Mouse (Mus musculus): ENCODE measurements around the gene Hspa12b.
"Not testable (repeated sequence)": the region's sequence is repeated elsewhere in the genome, so short reads cannot be mapped to it uniquely, and the experiment has no call there.

The Hspa12b gene

DNA sequence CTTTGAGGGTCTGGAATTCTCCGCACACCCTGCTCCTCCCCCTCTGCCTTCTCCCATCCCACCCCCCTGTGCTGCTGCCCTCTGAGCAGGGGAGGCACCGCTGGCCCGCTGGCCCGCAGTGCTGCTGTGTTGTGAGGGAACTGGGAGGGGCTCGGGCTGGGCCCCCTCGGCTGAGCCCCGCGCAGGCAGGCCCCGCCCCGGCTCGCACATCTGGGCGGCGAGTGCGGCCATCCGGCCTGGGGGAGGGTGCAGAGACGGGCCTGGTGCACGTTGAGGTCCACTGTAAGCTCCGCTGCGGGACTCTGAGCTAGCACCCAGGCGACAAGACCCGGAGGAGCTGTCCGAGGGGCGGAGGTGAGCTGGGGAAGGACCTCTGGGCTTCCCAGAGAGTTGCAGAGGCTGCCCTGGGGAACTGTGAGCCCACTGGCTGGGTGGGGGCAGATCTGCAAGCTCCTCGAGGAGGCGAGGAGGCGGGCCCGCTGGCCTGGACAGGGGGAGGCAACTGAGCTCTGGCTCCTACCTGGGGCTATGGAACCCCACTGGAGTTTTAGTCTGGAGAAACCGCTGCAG is at the start of gene Hspa12b:
TSS of gene Hspa12b (plus strand) at position 120 of the 570 bp plus-strand sequence.
- in situ Hi-C loops (cut with MboI) = no loop called here

GRCm38 (mm10) chr2:131080507-131080906 is 46.6 kb upstream of the Hspa12b start:
- in situ Hi-C loops (cut with MboI) = no loop called here

DNA sequence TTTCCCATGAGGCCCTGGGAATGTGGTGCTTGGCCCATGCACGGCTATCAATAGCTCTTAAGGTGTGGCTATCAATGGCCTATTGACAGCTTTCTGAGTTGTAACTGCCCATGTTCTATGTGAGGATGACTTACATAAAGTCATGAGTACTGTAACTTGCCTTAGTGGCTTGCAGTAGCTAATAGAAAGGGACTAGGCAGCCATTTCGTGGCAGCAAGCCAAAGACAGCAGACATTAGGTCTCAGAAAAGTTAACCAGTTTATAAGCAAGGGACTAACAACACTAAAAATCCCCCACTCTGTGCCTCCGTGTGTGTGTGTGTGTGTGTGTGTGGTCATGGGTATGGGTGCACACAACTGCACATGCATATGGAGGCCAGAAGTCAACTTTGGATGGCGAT is 42.9 kb upstream of the Hspa12b start:
- in situ Hi-C loops (cut with MboI) = no loop called here

DNA sequence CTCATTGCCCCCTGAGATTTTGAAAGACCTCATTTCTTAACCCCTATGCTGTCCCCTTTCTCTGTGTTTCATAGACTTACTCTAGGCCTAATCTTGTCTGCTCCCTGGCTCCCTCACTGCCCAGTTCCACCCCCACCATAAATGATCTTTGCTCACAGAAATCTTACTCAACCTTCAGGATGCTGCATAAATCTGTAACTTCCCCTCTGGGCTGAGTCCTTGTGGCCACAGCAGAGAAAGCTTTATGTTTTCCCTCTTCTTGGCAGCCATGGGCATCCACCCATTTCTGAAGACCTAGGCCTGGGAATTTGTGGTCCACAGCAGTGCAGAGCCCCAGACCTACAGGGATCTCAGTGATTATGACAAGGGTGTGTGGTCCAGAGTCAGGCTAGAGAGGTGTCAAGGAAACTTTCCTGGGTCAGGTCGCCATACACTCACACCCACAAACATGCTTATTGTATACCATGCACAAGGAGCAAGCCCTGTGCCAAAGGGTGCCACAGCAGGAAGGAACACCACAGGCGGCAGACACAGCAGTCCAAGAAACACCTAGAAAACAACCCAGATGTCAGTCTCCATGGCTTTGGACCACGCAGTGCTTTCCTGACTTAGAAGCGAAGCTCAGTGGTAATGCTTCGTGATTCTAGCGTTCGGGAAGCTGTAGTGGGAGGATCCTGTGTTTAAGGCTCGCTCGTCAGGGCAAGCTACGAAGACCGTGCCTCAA is 40.3 kb upstream of the Hspa12b start, which contains the start of gene Siglec1:
TSS of gene Siglec1 (minus strand) at position 99 of the 724 bp plus-strand sequence.
- in situ Hi-C loops (cut with MboI) = no loop called here

DNA sequence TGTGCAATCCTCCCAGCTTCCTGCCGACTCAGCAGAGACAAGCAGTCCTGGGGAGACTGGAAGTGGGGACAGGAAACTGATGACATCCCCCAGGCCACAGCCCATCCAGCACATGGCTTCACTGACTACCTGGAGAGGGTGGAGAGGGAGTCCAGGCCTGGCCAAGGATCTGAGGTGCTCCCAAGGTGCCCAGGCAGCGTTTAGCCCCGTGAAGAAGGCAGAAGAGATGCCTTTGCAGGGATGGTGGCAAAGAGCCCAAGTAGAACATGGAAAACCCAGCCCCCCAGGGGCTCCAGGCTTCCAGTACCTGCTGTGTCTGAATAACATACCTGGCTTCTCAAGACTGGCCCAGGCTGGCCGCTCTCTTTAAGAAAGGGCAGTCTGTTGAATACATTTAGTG is 38.5 kb upstream of the Hspa12b start:
- in situ Hi-C loops (cut with MboI) = no loop called here

- in situ Hi-C loops (cut with MboI) = no loop called here
Measured at GRCm38 (mm10) chr2:131089634-131090033, 37.4 kb upstream of the Hspa12b start.

DNA sequence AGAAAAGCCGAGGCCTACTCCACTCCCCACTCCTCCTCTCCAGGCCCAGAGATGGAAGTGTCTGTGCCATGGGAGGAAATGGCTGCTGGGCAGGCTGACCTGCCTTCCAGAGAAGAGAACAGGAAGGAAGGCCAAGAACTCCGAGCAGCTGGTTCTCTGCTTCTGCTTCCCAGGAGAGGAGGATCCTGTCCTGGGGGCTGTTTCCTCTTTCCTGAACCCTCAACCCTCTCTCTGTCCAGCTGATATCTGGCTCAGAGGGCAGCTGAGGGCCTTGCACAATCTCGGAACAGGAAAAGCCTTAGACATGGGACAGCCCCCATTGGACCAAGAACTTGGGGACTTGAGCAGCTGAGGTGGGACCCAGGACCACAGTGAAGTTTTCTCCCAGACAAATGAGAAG is 36.2 kb upstream of the Hspa12b start:
- in situ Hi-C loops (cut with MboI) = no loop called here

DNA sequence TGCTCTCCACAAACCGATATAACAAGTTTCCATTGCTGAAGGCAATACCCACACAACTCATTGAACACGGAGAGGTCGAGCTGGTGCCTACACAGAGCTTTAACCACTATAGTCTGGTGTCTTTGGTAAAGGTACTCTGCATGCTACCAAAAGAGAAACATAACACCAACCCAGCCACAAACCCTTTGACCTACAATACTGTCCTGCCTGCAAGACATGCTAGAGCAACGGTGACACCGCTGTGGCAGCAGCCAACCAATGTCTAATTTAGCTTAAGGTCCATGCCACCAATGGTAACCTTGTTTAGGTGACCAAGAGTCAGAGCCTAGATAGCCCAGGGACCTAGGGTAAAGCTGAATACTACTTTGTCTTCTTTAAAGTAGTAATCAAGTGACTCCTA is 33.5 kb upstream of the Hspa12b start:
- in situ Hi-C loops (cut with MboI) = no loop called here

DNA sequence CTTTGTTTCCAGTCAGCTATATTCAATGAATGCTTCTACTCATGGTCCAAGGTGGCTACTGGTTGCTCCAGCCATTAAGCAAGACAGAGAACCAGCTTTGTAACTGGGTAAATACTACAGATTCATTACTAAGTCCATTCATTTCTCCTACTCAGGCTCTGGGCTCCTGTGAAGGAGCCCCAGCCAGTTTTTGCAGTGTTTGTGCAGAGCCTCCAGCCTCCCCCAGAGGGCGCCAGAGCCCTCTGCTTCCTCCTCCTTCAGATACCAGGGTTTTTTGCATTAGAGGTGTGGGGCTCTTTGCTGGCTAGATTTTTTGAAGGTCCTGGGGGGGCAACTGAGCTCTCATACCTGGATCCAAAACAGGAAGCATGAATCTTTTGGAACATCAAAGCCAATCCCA is 32.3 kb upstream of the Hspa12b start:
- in situ Hi-C loops (cut with MboI) = loop anchor here (5.0 kb wide), 1 partner anchor 157 kb away; no protein-coding TSS in a partner anchor

- in situ Hi-C loops (cut with MboI) = loop anchor here (5.0 kb wide), 1 partner anchor 156 kb away; no protein-coding TSS in a partner anchor
Measured at GRCm38 (mm10) chr2:131096101-131096795, 30.8 kb upstream of the Hspa12b start.

DNA sequence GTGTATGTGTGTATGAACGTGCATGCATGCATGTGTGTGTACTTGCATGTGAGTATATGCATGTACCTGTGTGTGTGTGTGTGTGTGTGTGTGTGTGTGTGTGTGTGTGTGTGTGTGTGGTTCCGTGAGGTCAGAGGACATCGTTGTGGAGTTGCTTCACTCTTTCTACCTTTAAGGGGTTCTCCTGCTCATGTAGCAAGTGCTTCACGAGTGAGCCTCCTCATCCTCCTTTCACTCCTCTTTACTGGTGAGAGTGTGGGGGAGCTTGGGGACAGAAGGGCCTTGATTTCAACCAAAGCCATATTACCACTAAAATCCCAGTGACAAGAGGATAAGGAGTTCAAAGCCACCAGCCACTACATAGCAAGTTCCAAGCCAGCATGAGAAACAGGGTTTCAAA is 30.0 kb upstream of the Hspa12b start:
- in situ Hi-C loops (cut with MboI) = loop anchor here (5.0 kb wide), 1 partner anchor 155 kb away; no protein-coding TSS in a partner anchor

GRCm38 (mm10) chr2:131101530-131101929 is 25.6 kb upstream of the Hspa12b start:
- in situ Hi-C loops (cut with MboI) = no loop called here

DNA sequence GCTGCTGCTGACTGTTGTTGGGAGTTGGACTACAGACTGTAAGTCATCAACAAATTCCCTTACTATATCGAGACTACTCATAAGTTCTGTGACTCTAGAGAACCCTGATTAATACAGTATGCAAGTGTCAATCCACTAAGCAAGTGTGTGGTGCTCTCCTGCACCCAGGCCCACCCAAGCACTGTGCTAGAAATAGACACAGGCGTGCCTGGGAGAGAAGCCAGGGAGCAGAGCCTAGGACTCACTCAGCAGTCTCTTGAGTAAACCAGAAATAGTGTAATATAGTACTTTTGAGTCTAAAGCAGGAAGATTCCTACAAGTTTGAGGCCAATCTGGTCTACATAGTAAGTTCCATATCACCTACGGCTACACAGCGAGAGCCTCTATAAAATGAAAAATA is 23.1 kb upstream of the Hspa12b start:
- in situ Hi-C loops (cut with MboI) = no loop called here

DNA sequence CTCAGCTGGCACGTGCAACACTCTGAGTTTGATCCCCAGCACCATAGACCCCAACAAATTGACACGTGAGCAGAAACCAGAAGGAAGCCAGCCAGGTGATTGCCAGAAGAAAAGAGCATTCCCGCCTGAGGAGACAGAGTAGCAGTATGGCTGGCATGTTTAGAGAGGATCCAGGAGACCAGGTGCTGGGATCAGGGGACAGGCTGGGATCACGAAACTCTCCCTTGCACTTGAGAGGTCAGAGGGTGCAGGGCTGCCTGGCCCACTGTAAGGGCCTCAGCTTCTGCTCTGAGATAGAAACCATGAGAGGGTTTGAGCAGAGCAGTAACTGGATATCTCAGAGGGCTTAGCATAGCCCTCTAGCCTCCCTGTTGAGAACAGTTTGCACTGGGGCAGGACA is 22.0 kb upstream of the Hspa12b start:
- in situ Hi-C loops (cut with MboI) = not testable (repeated sequence)

DNA sequence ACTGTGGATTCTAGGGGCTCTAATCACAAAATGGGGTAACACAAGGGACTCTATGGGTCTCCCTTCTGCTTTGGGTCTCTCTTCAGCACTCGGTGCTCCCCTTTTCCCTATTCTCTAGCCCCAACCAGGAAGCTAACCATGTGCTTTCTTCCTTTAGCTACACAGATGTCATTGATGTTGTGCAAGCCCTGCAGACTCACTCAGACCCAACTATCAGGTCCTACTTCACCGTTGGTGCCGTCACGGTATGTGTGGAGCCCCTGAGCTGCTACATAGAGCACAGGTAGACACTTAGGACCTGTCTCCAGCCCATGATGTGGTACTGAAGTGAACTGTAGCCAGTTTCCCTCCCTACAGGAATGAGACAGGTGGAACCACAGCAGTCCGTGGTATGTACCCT is 21.1 kb upstream of the Hspa12b start:
- in situ Hi-C loops (cut with MboI) = no loop called here

DNA sequence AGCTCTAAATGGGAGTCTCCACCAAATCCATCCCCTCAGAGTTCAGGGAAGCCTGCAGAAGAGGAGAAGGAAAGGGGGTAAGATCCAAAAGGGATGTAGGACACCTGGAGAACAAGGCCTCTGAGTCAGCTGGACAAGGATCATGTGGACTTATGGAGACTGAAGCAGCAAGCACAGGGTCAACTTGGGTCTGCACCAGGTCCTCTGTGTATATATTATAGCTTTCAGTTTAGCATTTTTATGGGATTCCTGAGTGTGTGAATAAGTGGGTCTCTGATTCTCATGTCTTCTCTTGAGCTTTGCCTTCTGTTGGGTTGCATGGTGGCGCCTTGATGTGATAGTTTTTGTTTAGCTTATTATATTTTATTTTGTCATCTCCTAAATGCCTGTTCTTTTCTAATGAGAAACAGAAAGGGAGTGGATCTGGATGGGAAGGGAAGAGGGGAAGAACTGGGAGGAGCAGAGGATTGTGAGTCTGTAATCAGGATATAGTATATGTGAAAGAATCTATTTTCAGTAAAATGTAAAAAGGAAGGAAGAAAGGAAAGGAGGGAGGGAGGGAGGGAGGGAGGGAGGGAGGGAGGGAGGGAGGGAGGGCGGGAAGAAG is 8.0 kb upstream of the Hspa12b start:
- in situ Hi-C loops (cut with MboI) = no loop called here

GRCm38 (mm10) chr2:131124166-131124565 is 2.9 kb upstream of the Hspa12b start:
- in situ Hi-C loops (cut with MboI) = no loop called here

DNA sequence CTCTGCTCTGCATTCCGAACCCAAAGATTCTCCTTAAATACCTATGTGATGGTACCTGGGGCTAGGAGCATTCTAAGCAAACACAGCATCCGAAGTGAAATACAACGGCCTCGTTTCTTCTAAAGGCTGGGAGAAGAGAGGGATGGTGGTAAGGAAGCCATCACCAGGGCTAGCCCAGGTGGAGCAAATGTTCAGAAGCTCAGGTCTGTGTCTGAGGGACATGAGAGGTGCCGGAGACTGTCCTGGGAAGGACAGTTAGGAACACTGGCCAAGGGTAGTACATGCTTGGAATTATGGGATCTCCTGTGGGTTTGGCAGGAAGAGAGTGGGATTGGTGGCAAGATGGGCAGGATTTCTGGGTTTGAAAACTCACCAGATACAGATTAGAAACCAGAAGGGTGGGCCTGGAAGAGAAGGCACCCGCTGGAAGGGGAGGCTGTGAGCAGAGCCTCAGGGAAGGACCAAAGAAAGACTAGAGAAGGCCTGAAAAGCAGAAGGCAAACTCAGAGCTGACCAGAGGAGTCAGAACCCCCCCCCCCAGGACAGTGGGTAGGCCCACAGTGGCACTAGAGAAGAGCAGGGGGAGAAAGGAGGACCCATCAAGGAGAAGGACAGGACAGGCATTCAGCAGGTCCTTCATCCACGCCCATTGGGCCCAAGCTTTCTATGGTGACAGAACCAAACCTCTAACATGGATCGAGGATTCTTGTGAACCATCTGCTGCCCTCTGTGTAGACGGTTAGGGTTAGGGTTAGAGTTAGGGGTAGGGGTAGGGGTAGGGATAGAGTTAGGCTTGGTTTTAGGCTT is 1.7 kb upstream of the Hspa12b start:
- in situ Hi-C loops (cut with MboI) = no loop called here

- in situ Hi-C loops (cut with MboI) = no loop called here
Measured at GRCm38 (mm10) chr2:131125964-131126815, 890 bp upstream of the Hspa12b start.

GRCm38 (mm10) chr2:131128211-131128610 is 1.1 kb downstream of the Hspa12b start:
- in situ Hi-C loops (cut with MboI) = no loop called here

Data from mature B cell (primary cell).